Mouse (Mus musculus) liver, embryonic 14.5 days (tissue): ENCODE data around the gene Zfp26. TPM values are rescaled to one million over a fixed set of nuclear protein-coding genes. Genes with fewer than 3 reads are reported as not detected.
A peak's percentile ranks its signal among the peaks of the same experiment; 100 is the strongest.

Source experiments
- ATAC-seq: fragments of 200-750 bp; cut with Nextera tagmentation; 2 replicates; pipeline ENCODE4 v1.8.0; 2017; ENCODE audit warnings: moderate number of reproducible peaks, mild to moderate bottlenecking, moderate library complexity; ENCODE audit not compliant: insufficient read depth
- DNase-seq, 3 experiments: peaks; one replicate each; pipeline ENCODE4 v3.0.0-alpha.2; 2012 to 2013; ENCODE audit warnings: low read depth in 3 of 3, low spot score in 3 of 3
- H3K27ac ChIP-seq: fragments of 300-500 bp; sonication (generic); 2 replicates; pipeline ENCODE4 v1.5.1; 2014; ENCODE audit warnings: moderate library complexity, mild to moderate bottlenecking, control low read depth, inconsistent platforms
- H3K27me3 ChIP-seq: fragments of 300-500 bp; sonication (generic); 2 replicates; pipeline ENCODE4 v1.6.1; 2014; ENCODE audit warnings: mild to moderate bottlenecking, low read length, moderate library complexity; ENCODE audit not compliant: control insufficient read depth, insufficient read depth
- H3K36me3 ChIP-seq: fragments of 300-500 bp; sonication (generic); replicated peaks from 2 replicates; pipeline ENCODE4 v1.6.1; 2014; ENCODE audit warnings: low read depth; ENCODE audit not compliant: control insufficient read depth, insufficient read depth
- H3K4me1 ChIP-seq, 2 experiments: fragments of 200-500 bp in 1 of 2; fragments of 300-500 bp in 1 of 2; sonication (generic) in 1 of 2; replicated peaks; 2 replicates each; pipeline ENCODE4 v1.6.1; 2012 to 2014; ENCODE audit warnings: antibody characterized with exemption in 1 of 2, inconsistent platforms in 1 of 2, low read length in 1 of 2; ENCODE audit not compliant: control insufficient read depth in 2 of 2, insufficient read depth in 2 of 2
- H3K4me2 ChIP-seq: fragments of 300-500 bp; sonication (generic); 2 replicates; pipeline ENCODE4 v1.6.1; 2014; ENCODE audit warnings: low read depth, mild to moderate bottlenecking, control low read depth, moderate library complexity
- H3K4me3 ChIP-seq, 2 experiments: fragments of 200-500 bp in 1 of 2; fragments of 300-500 bp in 1 of 2; sonication (generic) in 1 of 2; 2 replicates each; pipeline ENCODE4 v1.5.1; 2012 to 2014; ENCODE audit warnings: low read depth in 2 of 2, low read length in 2 of 2, mild to moderate bottlenecking in 2 of 2, control low read depth in 1 of 2, inconsistent platforms in 1 of 2, moderate library complexity in 1 of 2; ENCODE audit not compliant: insufficient read depth in 1 of 2
- H3K9ac ChIP-seq: fragments of 300-500 bp; sonication (generic); replicated peaks from 2 replicates; pipeline ENCODE4 v1.6.1; 2014; ENCODE audit warnings: mild to moderate bottlenecking, control low read depth, moderate library complexity
- H3K9me3 ChIP-seq: fragments of 300-500 bp; sonication (generic); 2 replicates; pipeline ENCODE4 v1.6.1; 2016; ENCODE audit warnings: low read length, mixed read lengths; ENCODE audit not compliant: control insufficient read depth
- CTCF ChIP-seq: IDR thresholded peaks from 2 replicates; pipeline ENCODE4 v1.5.1; 2016; ENCODE audit warnings: antibody characterized with exemption, low read depth, control low read depth
- EP300 ChIP-seq: IDR thresholded peaks from 2 replicates; pipeline ENCODE4 v1.6.1; 2016; ENCODE audit warnings: antibody characterized with exemption, low read depth
- WGBS: fragments of 180-500 bp; shearing (Covaris S2); extraction: QIAGEN DNeasy Blood & Tissue Kit; methylation state at CpG from one replicate; pipeline ENCODE4 v1.1.7; 2014; ENCODE audit not compliant: insufficient replicate concordance; 5-methylcytosine and 5-hydroxymethylcytosine counted together
- polyA plus RNA-seq, 2 experiments: library from polyadenylated mRNA; depleted of rRNA in 1 of 2; stranded (reverse) in 1 of 2; unstranded in 1 of 2; fragments of >200 nt; fragmentation: Nextera tagmentation in 1 of 2; extraction: Ambion mirVana in 1 of 2; gene quantifications; 2 replicates each; pipeline versions ENCODE4 v1.2.1 to v1.2.3; 2012 to 2014

Zfp26 gene
- polyA plus RNA-seq, 2 experiments = 1.8 to 3.4 TPM

DNA sequence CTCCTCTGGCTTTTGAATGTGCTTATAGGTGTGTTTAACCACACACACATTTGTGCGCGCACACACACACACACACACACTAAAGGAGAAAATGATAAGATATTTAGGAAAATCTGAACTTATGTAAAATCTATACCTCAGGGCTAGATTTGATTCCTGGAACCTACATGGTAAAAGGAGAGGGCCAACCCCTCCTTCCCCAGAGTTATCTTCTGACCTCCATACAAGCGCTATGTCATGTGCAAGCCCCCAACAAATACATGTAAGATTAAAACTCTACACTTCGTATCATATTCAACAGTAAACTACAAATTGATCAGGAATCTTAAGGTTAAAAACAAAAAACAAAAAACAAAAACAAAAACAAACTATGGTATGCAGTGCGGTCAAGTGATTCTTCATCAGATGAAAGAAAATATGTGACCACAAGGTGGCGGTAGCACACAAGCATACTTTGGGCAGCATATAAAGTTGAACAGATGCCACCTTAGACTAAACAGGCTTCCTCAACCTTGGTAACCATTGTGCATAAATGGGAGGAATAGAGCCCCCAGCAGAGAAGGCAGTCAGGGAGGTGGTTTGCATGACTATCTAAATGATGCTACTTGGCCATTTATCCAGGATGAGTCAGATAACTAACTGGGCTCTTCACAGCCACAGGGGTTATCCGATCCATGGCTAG, 6.9 kb upstream of the Zfp26 start:
- H3K36me3 ChIP-seq = peaks cover 18% of the 10 kb centered on the region
- 53% methylated on average over 7 of the region's 7 CpGs for WGBS
- H3K4me1 ChIP-seq = no peaks in the 10 kb centered on the region
- DNase-seq (peak; percentile 48 to 54 (median 50)), ATAC-seq (0 out of 2 replicates have a peak, but pooled peaks have one; percentile 39)
- no peak overlapping the region for H3K4me3 ChIP-seq
- no peaks in the 10 kb centered on the region for H3K9me3 ChIP-seq
- H3K27me3 ChIP-seq = peaks cover 3% of the 10 kb centered on the region
- TF ChIP-seq EP300 = no peak
- TF ChIP-seq CTCF = peak; percentile 84
- H3K4me2 ChIP-seq = no peak overlapping the region
- no peak overlapping the region for H3K27ac ChIP-seq
- no peak overlapping the region for H3K9ac ChIP-seq

DNA sequence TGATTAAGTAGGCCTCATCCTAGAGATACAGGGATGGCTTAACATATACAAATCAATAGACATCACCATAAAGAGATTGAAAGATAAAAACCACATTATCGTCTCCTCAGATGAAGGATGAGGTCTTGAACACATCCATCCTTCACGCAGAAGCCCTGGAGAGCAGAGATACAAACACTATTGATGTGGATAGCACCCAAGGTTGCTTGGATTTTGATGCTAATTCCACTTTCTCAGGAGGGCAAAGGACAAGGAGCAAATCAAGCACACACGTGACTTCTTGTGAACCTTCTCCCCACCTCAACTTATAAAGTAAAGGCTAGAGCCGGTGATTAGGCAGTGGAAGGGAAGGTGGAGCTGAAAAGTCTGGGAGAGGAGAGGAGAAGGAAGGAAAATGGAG, 6.3 kb downstream of the Zfp26 start:
- Histone ChIP-seq H3K27me3 (no peaks in the 10 kb centered on the region), H3K9ac (no peak overlapping the region), H3K4me2 (no peak overlapping the region), H3K4me3 (no peak overlapping the region), H3K9me3 (no peaks in the 10 kb centered on the region), H3K36me3 (peaks cover 2% of the 10 kb centered on the region), H3K27ac (no peak overlapping the region), H3K4me1 (peaks cover 0 to 2% of the 10 kb centered on the region in 2 experiments; a peak in 2 of 4 replicates)
- no peak for ATAC-seq
- TF ChIP-seq CTCF = no peak
- no peak for TF ChIP-seq EP300
- 75% methylated on average over 4 of the region's 4 CpGs for WGBS
- no peak for DNase-seq

DNA sequence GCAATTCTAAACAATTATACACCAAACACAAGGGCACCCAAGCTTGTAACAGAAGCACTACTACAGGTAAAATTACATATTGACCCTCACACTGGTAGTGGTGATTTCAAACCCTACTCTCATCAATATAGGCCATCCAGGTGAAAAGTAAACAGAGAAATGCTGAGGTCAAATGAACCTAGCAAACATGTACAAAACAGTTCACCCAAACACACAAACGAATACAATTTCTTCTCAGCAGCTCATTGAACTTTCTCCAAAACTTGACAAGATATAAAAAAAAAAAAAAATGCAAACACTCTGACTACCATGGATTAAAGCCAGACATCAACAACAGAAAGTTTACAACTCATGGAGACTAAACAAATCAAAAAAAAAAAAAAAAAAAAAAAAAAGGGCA, 8.5 kb downstream of the Zfp26 start:
- Histone ChIP-seq H3K4me2 (no peak overlapping the region), H3K36me3 (no peaks in the 10 kb centered on the region; the same call in 1 of the 2 replicates), H3K27me3 (no peaks in the 10 kb centered on the region), H3K9ac (no peak overlapping the region), H3K4me3 (no peak overlapping the region), H3K9me3 (no peaks in the 10 kb centered on the region), H3K27ac (no peak overlapping the region), H3K4me1 (no peaks in the 10 kb centered on the region)
- 68% methylated on average over 1 of the region's 1 CpGs for WGBS
- no peak for TF ChIP-seq CTCF
- no peak for TF ChIP-seq EP300
- DNase-seq (no peak), ATAC-seq (no peak)

- Histone ChIP-seq H3K4me3 (no peak overlapping the region), H3K9ac (no peak overlapping the region), H3K4me2 (no peak overlapping the region), H3K27ac (no peak overlapping the region), H3K4me1 (no peaks in the 10 kb centered on the region), H3K9me3 (no peaks in the 10 kb centered on the region; the same call in 1 of the 2 replicates), H3K27me3 (no peaks in the 10 kb centered on the region), H3K36me3 (peaks cover 35% of the 10 kb centered on the region)
- ATAC-seq (no peak), DNase-seq (no peak)
- TF ChIP-seq EP300 (no peak), CTCF (no peak)
- 70% methylated on average over 4 of the region's 4 CpGs for WGBS
Observed at GRCm38 (mm10) chr9:20443183-20443783, 16.7 kb downstream of the Zfp26 start.

- H3K27ac ChIP-seq = no peak overlapping the region
- 66% methylated on average over 3 of the region's 3 CpGs for WGBS
- H3K4me1 ChIP-seq = no peaks in the 10 kb centered on the region
- TF ChIP-seq CTCF = no peak
- TF ChIP-seq EP300 = no peak
- ATAC-seq = no peak
- no peaks in the 10 kb centered on the region for H3K9me3 ChIP-seq
- no peak overlapping the region for H3K4me2 ChIP-seq
- no peak for DNase-seq
- no peak overlapping the region for H3K9ac ChIP-seq
- no peak overlapping the region for H3K4me3 ChIP-seq
- H3K27me3 ChIP-seq = no peaks in the 10 kb centered on the region
- H3K36me3 ChIP-seq = no peaks in the 10 kb centered on the region
Observed at GRCm38 (mm10) chr9:20430004-20430403, 30.0 kb downstream of the Zfp26 start.
